Mouse (Mus musculus): Measurements from ENCODE around the gene Rps6kc1. TPM values are rescaled to one million over a fixed set of nuclear protein-coding genes. Genes with fewer than 3 reads are reported as not detected.

The Rps6kc1 gene
- polyA plus RNA-seq, 1 experiment: 0.08 TPM

DNA sequence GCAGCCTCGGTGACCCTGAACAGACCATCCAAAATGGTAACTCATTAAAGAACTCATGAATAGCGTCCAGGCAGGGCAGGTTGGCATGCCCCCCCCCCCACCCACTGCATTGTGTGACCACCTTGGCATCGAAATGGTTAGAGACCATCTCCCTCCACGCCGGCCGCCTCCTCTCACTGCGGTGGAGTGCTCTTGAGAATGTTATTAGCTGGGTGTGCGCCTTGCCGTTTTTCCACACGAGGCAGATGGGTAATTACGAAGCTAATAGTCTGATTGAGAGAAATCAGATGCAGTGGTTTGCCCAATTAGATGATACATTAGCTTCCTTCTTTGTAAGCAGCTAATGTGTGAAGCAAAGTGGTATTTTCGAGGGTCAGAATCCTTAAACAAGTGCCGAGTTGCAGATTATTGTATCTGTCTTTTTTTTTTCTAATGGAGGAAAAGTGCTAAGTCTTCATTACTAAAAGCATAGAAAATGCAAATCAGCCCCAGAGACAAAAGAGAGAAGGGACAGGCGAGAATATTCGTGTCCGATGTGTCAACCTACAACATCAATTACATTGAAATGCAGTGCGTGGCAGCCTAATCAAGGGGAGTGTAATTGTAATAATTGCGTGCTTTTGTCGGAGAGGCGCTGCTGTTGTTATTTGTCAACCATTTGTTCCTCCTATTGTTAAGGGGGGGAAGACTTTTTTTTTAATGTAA, 257.4 kb downstream of the Rps6kc1 start:
- no peaks in the 10 kb centered on the region for H3K36me3 ChIP-seq (ENCODE audit: control insufficient read depth)

DNA sequence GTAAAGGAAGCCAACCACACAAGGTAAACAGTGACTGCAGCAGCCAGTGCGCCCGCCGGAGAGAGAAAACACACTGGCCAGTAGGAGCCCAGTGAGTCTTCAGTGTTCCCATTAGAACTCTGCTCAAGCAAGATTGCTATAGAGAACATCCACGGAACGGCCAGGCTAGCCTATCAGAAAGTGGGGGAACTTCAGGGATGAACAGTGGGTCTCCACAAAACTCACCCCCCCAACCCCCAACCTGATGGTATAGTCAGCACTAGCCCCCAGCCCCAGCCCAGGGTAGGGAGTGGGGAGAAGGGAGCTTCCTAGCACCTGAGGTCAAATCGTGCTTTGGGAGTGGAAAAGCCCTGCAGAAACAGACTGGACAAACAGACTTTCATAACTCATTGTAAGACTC, 258.5 kb downstream of the Rps6kc1 start:
- Histone ChIP-seq H3K4me3 (replicated peaks) (no peak overlapping the region), H3K9me3 (ENCODE audit: control insufficient read depth, low read length) (peaks cover 5% of the 10 kb centered on the region; the same call in 1 of the 2 replicates), H3K4me1 (ENCODE audit: control insufficient read depth) (no peaks in the 10 kb centered on the region), H3K36me3 (ENCODE audit: control insufficient read depth) (no peaks in the 10 kb centered on the region), H3K27me3 (ENCODE audit: control insufficient read depth) (no peaks in the 10 kb centered on the region)
- TF ChIP-seq TAL1 (IDR thresholded peaks at IDR 0.05; ENCODE audit: low read length): no peak
- no peak for TF ChIP-seq GATA1 (IDR thresholded peaks at IDR 0.05; ENCODE audit: low read length)

More for the DNA sequence above, 257.4 kb downstream of the Rps6kc1 start:
- no peaks in the 10 kb centered on the region for H3K4me1 ChIP-seq (ENCODE audit: control insufficient read depth)
- no peak overlapping the region for H3K4me3 ChIP-seq (replicated peaks)
- no peaks in the 10 kb centered on the region for H3K27me3 ChIP-seq (ENCODE audit: control insufficient read depth)
- TF ChIP-seq TAL1 (IDR thresholded peaks at IDR 0.05; ENCODE audit: low read length): no peak
- no peak for TF ChIP-seq GATA1 (IDR thresholded peaks at IDR 0.05; ENCODE audit: low read length)
- peaks cover 5% of the 10 kb centered on the region; the same call in 1 of the 2 replicates for H3K9me3 ChIP-seq (ENCODE audit: control insufficient read depth, low read length)

Other genes starting within 250 kb of the Rps6kc1 start
- 0.15 and 0.29 TPM in 2 replicates for gene Angel2, start 13.3 kb upstream of the Rps6kc1 start, polyA plus RNA-seq (2012)
- 0.11 TPM in 1 of 2 replicates, not detected in the other for gene Vash2, start 67.5 kb upstream of the Rps6kc1 start, polyA plus RNA-seq (2012)
- gene Flvcr1, start 114.4 kb upstream of the Rps6kc1 start, polyA plus RNA-seq (2012): 0.15 and 0.27 TPM in 2 replicates
- gene Spata45, start 124.9 kb upstream of the Rps6kc1 start, polyA plus RNA-seq (2012): not detected in 2 replicates
- gene Tatdn3, start 151.2 kb upstream of the Rps6kc1 start, polyA plus RNA-seq (2012): 0.04 and 0.08 TPM in 2 replicates
- 1.4 and 3.2 TPM in 2 replicates for gene Nsl1, start 151.2 kb upstream of the Rps6kc1 start, polyA plus RNA-seq (2012)
- 0.14 TPM in 1 of 2 replicates, not detected in the other for gene Batf3, start 186.1 kb upstream of the Rps6kc1 start, polyA plus RNA-seq (2012)

Measured in erythroblast, embryonic 14.5 days (primary cell).